Mouse (Mus musculus): Measurements from ENCODE around the gene Dpf3.

DNA sequence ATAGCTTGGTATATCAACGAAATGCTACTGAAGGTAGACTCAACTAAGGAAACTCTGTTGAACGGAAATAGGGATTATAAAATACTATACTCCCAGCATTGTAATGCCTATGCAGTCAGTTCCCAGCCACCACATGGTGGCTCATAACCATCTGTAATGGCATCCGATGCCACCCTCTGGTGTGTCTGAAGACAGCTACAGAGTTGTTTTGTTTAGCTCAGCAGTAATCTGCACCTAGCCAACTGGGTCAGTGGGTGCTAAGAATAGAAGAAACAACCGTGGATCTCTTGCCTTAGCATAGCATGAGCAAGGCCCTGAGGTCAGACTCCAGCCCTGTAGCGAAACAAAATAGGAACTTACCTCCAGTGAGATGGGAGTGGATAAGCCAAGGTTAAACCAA, 36.8 kb upstream of the Dpf3 start:
- no peak for TF ChIP-seq CTCF (IDR thresholded peaks at IDR 0.05; ENCODE audit: extremely low read depth, insufficient read depth, low read length)
- TF ChIP-seq POLR2A (IDR thresholded peaks at IDR 0.05; ENCODE audit: extremely low read depth, insufficient read depth, low read length): no peak
